In the genomic region with DNA sequence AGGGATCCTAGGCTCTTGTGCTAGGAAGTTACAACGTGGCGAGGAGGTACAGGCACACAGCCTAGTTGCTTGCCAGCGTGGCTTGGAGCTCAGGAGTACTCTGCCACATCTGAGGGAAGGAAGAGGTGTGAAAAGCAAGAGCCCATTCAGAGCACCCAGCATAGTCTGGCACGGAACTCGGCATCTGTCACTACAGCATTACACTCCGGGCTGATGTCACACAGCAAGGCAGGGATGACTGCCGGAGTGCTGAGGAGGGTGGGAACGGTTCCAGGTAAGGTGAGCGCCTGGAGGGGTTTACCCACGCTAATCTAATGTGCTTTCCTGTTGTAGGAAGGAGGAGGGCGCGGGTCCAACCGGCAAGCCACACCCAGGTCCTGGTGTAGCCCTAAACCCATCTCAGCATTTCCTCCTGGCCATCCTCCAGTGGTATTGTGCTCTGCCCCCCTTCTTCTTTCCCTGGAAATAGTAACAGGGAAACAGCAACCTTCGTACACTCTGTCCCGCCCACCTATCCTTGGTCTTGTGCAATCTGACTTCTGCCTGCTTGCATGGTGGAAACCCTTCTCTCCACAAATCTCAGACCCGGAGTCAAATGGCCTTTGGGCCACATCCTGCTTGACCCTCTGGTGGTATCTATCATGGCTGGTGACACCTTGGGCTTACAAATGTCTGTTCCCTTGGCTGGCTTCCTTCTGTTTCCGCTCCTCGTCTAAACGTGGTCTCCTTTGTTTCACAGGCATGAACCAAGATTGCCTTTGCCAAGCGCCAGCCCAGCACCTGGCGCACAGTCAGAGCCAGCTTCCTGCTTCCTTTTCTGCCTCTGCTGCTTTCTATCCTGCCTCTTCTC, we compare ENCODE assay signal across 9 mouse cellular contexts. TPM values are rescaled to one million over a fixed set of nuclear protein-coding genes. Genes with fewer than 3 reads are reported as not detected.
A peak's percentile ranks its signal among the peaks of the same experiment; 100 is the strongest.
DNase-seq lines count a peak whose midpoint lies in the region; ATAC-seq and TF ChIP-seq lines count a peak whose summit lies in the region.
"Had no signal": no experiment of that assay in that cellular context is flagged by ENCODE, and none has a peak within 500 bp of the region (broad histone marks: within the 10 kb centered on the region; RNA-seq: fewer than 3 reads in every experiment).

No protein-coding gene starts in this region.

- TF ChIP-seq CTCF in cerebellum, adult 2 months (IDR thresholded peaks at IDR 0.05; ENCODE audit: borderline replicate concordance, insufficient read depth, low read depth, low read length), result no peak

- H3K36me3 ChIP-seq in hindbrain, embryonic 16.5 days (ENCODE audit: control insufficient read depth, insufficient read depth, low read length), result peaks cover 33% of the 10 kb centered on the region
- H3K36me3 ChIP-seq in hindbrain, embryonic 14.5 days (replicated peaks; ENCODE audit: control insufficient read depth, insufficient read depth), result peaks cover 98% of the 10 kb centered on the region
- H3K36me3 ChIP-seq in limb, embryonic 14.5 days (ENCODE audit: control insufficient read depth, insufficient read depth, low read length), result peaks cover 88% of the 10 kb centered on the region

- no peak for DNase-seq in hindbrain, embryonic 14.5 days (ENCODE audit: low spot score)
- peak; percentile 85 to 87 for DNase-seq in cerebellum, adult 2 months
- peak; percentile 86 for DNase-seq in gonadal fat pad, adult 2 months (ENCODE audit: low read depth)
- peak; percentile 89 for DNase-seq in kidney, adult 9 months
- DNase-seq in limb, embryonic 14.5 days (ENCODE audit: low spot score), result no peak
- DNase-seq in right cerebral cortex, postnatal 4 days, result peak; percentile 43
- DNase-seq in urinary bladder, postnatal 25 days (ENCODE audit: low spot score), result no peak

- H3K9ac ChIP-seq in hindbrain, embryonic 16.5 days (ENCODE audit: low read depth, low read length), result no peak overlapping the region
- no peak overlapping the region for H3K9ac ChIP-seq in hindbrain, embryonic 14.5 days
- no peak overlapping the region for H3K9ac ChIP-seq in limb, embryonic 14.5 days (ENCODE audit: low read depth, low read length, severe bottlenecking)

- H3K27me3 ChIP-seq in hindbrain, embryonic 16.5 days (replicated peaks; ENCODE audit: control insufficient read depth, insufficient read depth, low read length), result no peaks in the 10 kb centered on the region
- no peaks in the 10 kb centered on the region for H3K27me3 ChIP-seq in hindbrain, embryonic 14.5 days (ENCODE audit: control insufficient read depth, insufficient read depth, low read length)
- no peaks in the 10 kb centered on the region for H3K27me3 ChIP-seq in cerebellum, adult 2 months (ENCODE audit: control insufficient read depth, insufficient read depth, low read length)
- no peaks in the 10 kb centered on the region for H3K27me3 ChIP-seq in limb, embryonic 14.5 days (ENCODE audit: control insufficient read depth, insufficient read depth, low read length)

- H3K27ac ChIP-seq in hindbrain, embryonic 16.5 days (ENCODE audit: low read depth, low read length), result peak overlapping the region; percentile 59
- H3K27ac ChIP-seq in hindbrain, embryonic 14.5 days, result no peak overlapping the region
- H3K27ac ChIP-seq in cerebellum, adult 2 months (ENCODE audit: insufficient read depth, low read length), result peak overlapping the region; percentile 50
- H3K27ac ChIP-seq in limb, embryonic 14.5 days (replicated peaks; ENCODE audit: low read depth, low read length), result 0 out of 2 replicates have a peak overlapping the region, but pooled peaks have one; percentile 26

- ATAC-seq in hindbrain, embryonic 16.5 days, result 0 out of 2 replicates have a peak, but pooled peaks have one; percentile 41
- no peak for ATAC-seq in hindbrain, embryonic 14.5 days (ENCODE audit: low FRiP score)
- no peak for ATAC-seq in limb, embryonic 14.5 days (ENCODE audit: low FRiP score, low read depth)

- 72% methylated on average over 21 of the region's 21 CpGs for WGBS in hindbrain, embryonic 16.5 days
- 82% methylated on average over 21 of the region's 21 CpGs for WGBS in hindbrain, embryonic 14.5 days
- 18% methylated on average over 21 of the region's 21 CpGs for WGBS in cerebellum, adult 2 months
- 82% methylated on average over 21 of the region's 21 CpGs for WGBS in limb, embryonic 14.5 days

- H3K4me1 ChIP-seq in hindbrain, embryonic 16.5 days (ENCODE audit: control insufficient read depth, insufficient read depth, low read depth, low read length), result peaks cover 5% of the 10 kb centered on the region
- peaks cover 6% of the 10 kb centered on the region; the same call in 1 of the 2 replicates for H3K4me1 ChIP-seq in hindbrain, embryonic 14.5 days (replicated peaks; ENCODE audit: control insufficient read depth, insufficient read depth, low read length)
- peaks cover 35% of the 10 kb centered on the region for H3K4me1 ChIP-seq in cerebellum, adult 2 months (ENCODE audit: control insufficient read depth, insufficient read depth, low read length)
- H3K4me1 ChIP-seq in limb, embryonic 14.5 days (ENCODE audit: control insufficient read depth, insufficient read depth, low read length), result no peaks in the 10 kb centered on the region

- H3K4me3 ChIP-seq in hindbrain, embryonic 16.5 days (ENCODE audit: low read length), result no peak overlapping the region
- H3K4me3 ChIP-seq in hindbrain, embryonic 14.5 days (replicated peaks; ENCODE audit: low read length), result no peak overlapping the region
- no peak overlapping the region for H3K4me3 ChIP-seq in cerebellum, adult 2 months (replicated peaks; ENCODE audit: insufficient read depth, low read depth, low read length)
- H3K4me3 ChIP-seq in limb, embryonic 14.5 days (replicated peaks; ENCODE audit: low read length), result no peak overlapping the region
- H3K4me3 ChIP-seq: erythroblast, embryonic 14.5 days had no signal

- no peak overlapping the region for H3K4me2 ChIP-seq in hindbrain, embryonic 16.5 days (ENCODE audit: low read length)
- no peak overlapping the region for H3K4me2 ChIP-seq in hindbrain, embryonic 14.5 days (replicated peaks)
- no peak overlapping the region for H3K4me2 ChIP-seq in limb, embryonic 14.5 days (replicated peaks; ENCODE audit: low read depth, low read length, severe bottlenecking)

- H3K9me3 ChIP-seq in hindbrain, embryonic 16.5 days (ENCODE audit: control insufficient read depth, low read length), result no peaks in the 10 kb centered on the region
- H3K9me3 ChIP-seq in hindbrain, embryonic 14.5 days (ENCODE audit: control insufficient read depth, low read length), result no peaks in the 10 kb centered on the region
- H3K9me3 ChIP-seq in limb, embryonic 14.5 days (ENCODE audit: control insufficient read depth, low read length), result no peaks in the 10 kb centered on the region

- TF ChIP-seq POLR2A in cerebellum, adult 2 months (IDR thresholded peaks at IDR 0.05; ENCODE audit: borderline replicate concordance, insufficient read depth, low read length), result no peak
- TF ChIP-seq POLR2A in limb, embryonic 14.5 days (IDR thresholded peaks at IDR 0.05; ENCODE audit: borderline replicate concordance, extremely low read depth, insufficient read depth, insufficient read length), result no peak

RNA-seq across cellular contexts. Expression of a gene that starts 18.9 kb away (rescaled TPM):
- not detected in 2 replicates for polyA plus RNA-seq in hindbrain, embryonic 16.5 days (2015; fragmentation: Nextera tagmentation; extraction: Ambion mirVana)
- polyA plus RNA-seq in hindbrain, embryonic 14.5 days (2014; fragmentation: Nextera tagmentation; extraction: Ambion mirVana), result not detected in 2 replicates
- polyA plus RNA-seq in cerebellum, adult 2 months (2012; rRNA removed), result not detected in 2 replicates
- polyA plus RNA-seq in gonadal fat pad, adult 2 months (2012; rRNA removed), result 0.45 TPM in 1 of 2 replicates, not detected in the other
- not detected in 2 replicates for polyA plus RNA-seq in limb, embryonic 14.5 days (2012; rRNA removed)
- polyA plus RNA-seq in limb, embryonic 14.5 days (2014; fragmentation: Nextera tagmentation; extraction: Ambion mirVana), result not detected in 2 replicates
- polyA plus RNA-seq: erythroblast, embryonic 14.5 days had no signal

RNA-seq across cellular contexts. Expression of a gene that starts 43.1 kb away (rescaled TPM):
- polyA plus RNA-seq in hindbrain, embryonic 16.5 days (2015; fragmentation: Nextera tagmentation; extraction: Ambion mirVana), result 37.4 and 44.2 TPM in 2 replicates
- polyA plus RNA-seq in hindbrain, embryonic 14.5 days (2014; fragmentation: Nextera tagmentation; extraction: Ambion mirVana), result 41.9 and 46.4 TPM in 2 replicates
- polyA plus RNA-seq in cerebellum, adult 2 months (2012; rRNA removed), result 193 and 194 TPM in 2 replicates
- polyA plus RNA-seq in gonadal fat pad, adult 2 months (2012; rRNA removed), result 90.2 and 117 TPM in 2 replicates
- 85.6 and 113 TPM in 2 replicates for polyA plus RNA-seq in limb, embryonic 14.5 days (2012; rRNA removed)
- 36.5 and 46.2 TPM in 2 replicates for polyA plus RNA-seq in limb, embryonic 14.5 days (2014; fragmentation: Nextera tagmentation; extraction: Ambion mirVana)

Comparison
In these comparisons a context has a peak if more than half of its experiments do, and no peak if none do; other contexts are left out.
1. DNase-seq: peak in cerebellum, adult 2 months (2 of 2), gonadal fat pad, adult 2 months (single experiment), kidney, adult 9 months (single experiment) and right cerebral cortex, postnatal 4 days (single experiment); none in hindbrain, embryonic 14.5 days (single experiment), limb, embryonic 14.5 days (single experiment) and urinary bladder, postnatal 25 days (single experiment).